Mouse (Mus musculus) embryonic fibroblast, embryonic 13.5 days (primary cell): ENCODE results near the gene Fnbp1l. TPM values are rescaled to one million over a fixed set of nuclear protein-coding genes. Genes with fewer than 3 reads are reported as not detected.

Experiments used
- H3K27ac ChIP-seq: 2 replicates; pipeline ENCODE4 v1.5.1; 2012; ENCODE audit warnings: low read length, control low read depth, inconsistent platforms; ENCODE audit not compliant: insufficient read depth
- H3K4me1 ChIP-seq: 2 replicates; pipeline ENCODE4 v1.6.1; 2011; ENCODE audit warnings: low read length; ENCODE audit not compliant: control insufficient read depth, insufficient read depth
- H3K4me3 ChIP-seq: 2 replicates; pipeline ENCODE4 v1.5.1; 2011; ENCODE audit warnings: mild to moderate bottlenecking, control low read depth, low read length; ENCODE audit not compliant: insufficient read depth
- CTCF ChIP-seq: IDR thresholded peaks from 2 replicates; pipeline ENCODE4 v1.5.1; 2011; ENCODE audit warnings: mild to moderate bottlenecking, control low read depth, low read length, moderate library complexity, borderline replicate concordance; ENCODE audit not compliant: insufficient read depth
- POLR2A ChIP-seq: IDR thresholded peaks from 2 replicates; pipeline ENCODE4 v1.6.1; 2011; ENCODE audit warnings: low read depth, mild to moderate bottlenecking, control low read depth, low read length, moderate library complexity
- polyA plus RNA-seq: library from polyadenylated mRNA; stranded (reverse); fragments of >200 nt; gene quantifications from 2 replicates; pipeline ENCODE4 v1.2.4, GENCODE M21; 2011; ENCODE audit warnings: low read depth; ENCODE audit not compliant: missing spikeins, insufficient read length

Fnbp1l gene
- polyA plus RNA-seq, 1 experiment = 65.4 TPM

- no peak overlapping the region; the same call in 1 of the 2 replicates for H3K27ac ChIP-seq
- H3K4me1 ChIP-seq = peaks cover 38% of the 10 kb centered on the region
- no peak for TF ChIP-seq CTCF
- TF ChIP-seq POLR2A = no peak
- no peak overlapping the region for H3K4me3 ChIP-seq
These were observed 103.8 kb downstream of the Fnbp1l start for GRCm38 (mm10) chr3:122515568-122516326.

- no peak overlapping the region for H3K4me3 ChIP-seq
- H3K4me1 ChIP-seq = peaks cover 31% of the 10 kb centered on the region
- TF ChIP-seq CTCF = no peak
- TF ChIP-seq POLR2A = no peak
- no peak overlapping the region for H3K27ac ChIP-seq
These were observed 106.7 kb downstream of the Fnbp1l start for GRCm38 (mm10) chr3:122512725-122513375.

GRCm38 (mm10) chr3:122511721-122512619 is 107.5 kb downstream of the Fnbp1l start:
- Histone ChIP-seq H3K4me1 (peaks cover 24% of the 10 kb centered on the region), H3K27ac (no peak overlapping the region)

GRCm38 (mm10) chr3:122510932-122511331 is 108.6 kb downstream of the Fnbp1l start:
- Histone ChIP-seq H3K4me1 (peaks cover 23% of the 10 kb centered on the region), H3K27ac (no peak overlapping the region), H3K4me3 (no peak overlapping the region)
- TF ChIP-seq CTCF = no peak

More at GRCm38 (mm10) chr3:122511721-122512619, 107.5 kb downstream of the Fnbp1l start:
- no peak for TF ChIP-seq POLR2A
- TF ChIP-seq CTCF = no peak
- no peak overlapping the region for H3K4me3 ChIP-seq

GRCm38 (mm10) chr3:122510240-122510750 is 109.2 kb downstream of the Fnbp1l start:
- no peak overlapping the region for H3K4me3 ChIP-seq
- H3K4me1 ChIP-seq = peaks cover 17% of the 10 kb centered on the region
- TF ChIP-seq POLR2A = no peak
- no peak for TF ChIP-seq CTCF
- H3K27ac ChIP-seq = peak overlapping the region; percentile 87; the same call in 1 of the 2 replicates

- Histone ChIP-seq H3K27ac (peak overlapping the region; percentile 94), H3K4me3 (no peak overlapping the region), H3K4me1 (peaks cover 13% of the 10 kb centered on the region)
- TF ChIP-seq POLR2A (no peak), CTCF (no peak)
These were observed 109.8 kb downstream of the Fnbp1l start for GRCm38 (mm10) chr3:122509534-122510239.

GRCm38 (mm10) chr3:122509084-122509483 is 110.4 kb downstream of the Fnbp1l start:
- H3K4me1 ChIP-seq = peaks cover 13% of the 10 kb centered on the region
- peak overlapping the region; percentile 94 for H3K27ac ChIP-seq
- TF ChIP-seq CTCF = peak; percentile 92
- no peak for TF ChIP-seq POLR2A
- no peak overlapping the region for H3K4me3 ChIP-seq

- peaks cover 13% of the 10 kb centered on the region for H3K4me1 ChIP-seq
- H3K27ac ChIP-seq = no peak overlapping the region
- no peak for TF ChIP-seq CTCF
- no peak overlapping the region for H3K4me3 ChIP-seq
These were observed 111.7 kb downstream of the Fnbp1l start for GRCm38 (mm10) chr3:122507826-122508225.

- H3K4me1 ChIP-seq = peaks cover 8% of the 10 kb centered on the region
- H3K27ac ChIP-seq = no peak overlapping the region
- TF ChIP-seq CTCF (no peak), POLR2A (no peak)
- H3K4me3 ChIP-seq = no peak overlapping the region
These were observed 113.1 kb downstream of the Fnbp1l start for GRCm38 (mm10) chr3:122506343-122506916.
